Mouse (Mus musculus): ENCODE data around the gene Riox2. TPM values are rescaled to one million over a fixed set of nuclear protein-coding genes. Genes with fewer than 3 reads are reported as not detected.
"Not testable (repeated sequence)": the region's sequence is repeated elsewhere in the genome, so short reads cannot be mapped to it uniquely, and the experiment has no call there.

Gene Riox2
- polyA plus RNA-seq (2015; fragmentation: Nextera tagmentation; extraction: Ambion mirVana), result 13.9 TPM in 2 replicates

DNA sequence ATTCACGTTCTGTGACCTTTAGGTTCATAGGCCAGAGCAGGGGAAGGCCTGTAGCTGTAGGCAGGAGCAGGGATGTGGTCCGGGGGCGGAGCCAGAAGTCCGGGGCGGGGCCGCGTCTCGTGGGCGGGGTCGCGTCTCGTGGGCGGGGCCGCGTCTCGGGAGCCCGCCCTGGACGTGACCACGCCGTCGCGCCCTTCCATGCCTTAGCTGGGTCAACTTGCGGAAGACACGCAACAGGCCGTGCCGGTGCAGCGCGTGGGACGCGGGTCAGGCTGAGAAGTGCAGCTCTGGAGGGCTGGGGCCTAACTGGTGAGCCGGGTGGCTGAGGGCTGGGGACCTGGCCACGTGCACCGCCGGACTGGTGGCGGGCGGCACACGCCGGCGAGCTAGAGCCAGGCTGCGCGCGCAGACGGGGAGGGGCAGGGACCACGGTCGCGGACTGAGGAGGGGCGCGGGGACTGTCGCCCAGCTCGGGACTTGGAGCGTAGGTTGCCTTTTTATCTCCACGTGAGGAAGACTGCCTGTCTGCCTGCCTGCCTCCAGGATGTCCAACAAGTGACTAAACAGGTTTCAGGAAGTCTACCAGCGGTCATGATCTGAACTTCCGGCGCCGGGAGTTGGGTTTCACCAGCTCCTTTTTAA, at the start of gene Riox2:
Riox2 (plus strand) TSS at position 139 of the 642 bp plus-strand sequence.
- peak within 1 kb of the TSS; percentile 86 for H3K4me2 ChIP-seq
- H3K27me3 ChIP-seq, result no peaks in the 10 kb centered on the region
- H3K9ac ChIP-seq, result peak within 1 kb of the TSS; percentile 57
- peak; percentile 91 for ATAC-seq (ENCODE audit: insufficient read depth)
- H3K9me3 ChIP-seq (replicated peaks), result no peaks in the 10 kb centered on the region
- peak within 1 kb of the TSS; percentile 74 for H3K27ac ChIP-seq (replicated peaks)
- H3K4me3 ChIP-seq (replicated peaks), result peak within 1 kb of the TSS; percentile 75
- peaks cover 9% of the 10 kb centered on the region for H3K4me1 ChIP-seq (replicated peaks)
- H3K36me3 ChIP-seq (replicated peaks), result peaks cover 4% of the 10 kb centered on the region; the same call in 1 of the 2 replicates
- 1% methylated on average over 56 of the region's 56 CpGs for WGBS (ENCODE audit: insufficient replicate concordance)

DNA sequence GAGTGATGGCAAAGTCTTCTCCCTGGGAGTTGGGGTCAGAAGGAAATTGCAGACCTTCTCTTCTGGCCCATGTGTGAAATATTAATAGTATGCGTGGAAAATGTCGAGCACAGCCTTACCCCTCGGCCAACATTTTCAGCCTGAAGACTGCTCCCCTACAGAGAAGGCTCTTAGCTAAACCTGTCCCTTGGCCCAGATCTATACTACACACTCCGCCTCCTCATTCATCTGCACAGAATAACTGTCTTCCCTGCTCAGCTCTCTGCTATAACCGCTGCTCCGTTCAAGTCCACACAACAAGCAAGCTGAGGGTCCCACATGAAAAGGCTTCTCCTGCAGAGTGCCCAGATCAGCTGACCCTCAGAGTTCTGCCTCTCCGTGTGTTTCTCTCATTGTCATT, 43.6 kb upstream of the Riox2 start:
- no peak overlapping the region for H3K4me2 ChIP-seq

DNA sequence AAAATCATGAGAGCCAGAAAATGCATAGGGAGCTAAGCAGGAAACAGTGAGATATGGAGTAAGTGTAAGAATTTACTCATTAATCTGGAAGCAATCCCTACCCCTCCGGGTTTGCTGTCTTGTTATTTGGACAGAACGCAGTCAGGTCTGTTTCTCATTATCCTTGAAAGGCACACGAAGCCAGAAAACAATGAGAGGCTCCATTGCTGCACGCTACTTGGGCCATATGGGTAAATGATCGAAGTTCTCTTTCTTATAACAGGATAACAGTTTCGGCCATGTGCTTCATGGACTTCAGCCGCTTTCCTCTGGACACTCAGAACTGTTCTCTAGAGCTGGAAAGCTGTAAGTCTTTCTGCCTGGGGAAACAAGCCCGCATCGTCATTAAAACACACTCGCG, 38.4 kb upstream of the Riox2 start:
- no peak for ATAC-seq (ENCODE audit: insufficient read depth)
- WGBS (ENCODE audit: insufficient replicate concordance), result 70% methylated on average over 11 of the region's 11 CpGs
- Histone ChIP-seq H3K4me2 (no peak overlapping the region), H3K4me3 (replicated peaks) (no peak overlapping the region), H3K4me1 (replicated peaks) (no peaks in the 10 kb centered on the region), H3K9me3 (replicated peaks) (no peaks in the 10 kb centered on the region), H3K36me3 (replicated peaks) (no peaks in the 10 kb centered on the region), H3K27me3 (no peaks in the 10 kb centered on the region), H3K27ac (replicated peaks) (no peak overlapping the region), H3K9ac (no peak overlapping the region)

More for the DNA sequence above, 43.6 kb upstream of the Riox2 start:
- no peak for ATAC-seq (ENCODE audit: insufficient read depth)
- H3K4me3 ChIP-seq (replicated peaks), result no peak overlapping the region
- no peak overlapping the region for H3K27ac ChIP-seq (replicated peaks)
- H3K9ac ChIP-seq, result no peak overlapping the region
- H3K27me3 ChIP-seq, result no peaks in the 10 kb centered on the region
- WGBS (ENCODE audit: insufficient replicate concordance), result 71% methylated on average over 7 of the region's 7 CpGs
- H3K9me3 ChIP-seq (replicated peaks), result no peaks in the 10 kb centered on the region
- no peaks in the 10 kb centered on the region for H3K36me3 ChIP-seq (replicated peaks)
- no peaks in the 10 kb centered on the region for H3K4me1 ChIP-seq (replicated peaks)

DNA sequence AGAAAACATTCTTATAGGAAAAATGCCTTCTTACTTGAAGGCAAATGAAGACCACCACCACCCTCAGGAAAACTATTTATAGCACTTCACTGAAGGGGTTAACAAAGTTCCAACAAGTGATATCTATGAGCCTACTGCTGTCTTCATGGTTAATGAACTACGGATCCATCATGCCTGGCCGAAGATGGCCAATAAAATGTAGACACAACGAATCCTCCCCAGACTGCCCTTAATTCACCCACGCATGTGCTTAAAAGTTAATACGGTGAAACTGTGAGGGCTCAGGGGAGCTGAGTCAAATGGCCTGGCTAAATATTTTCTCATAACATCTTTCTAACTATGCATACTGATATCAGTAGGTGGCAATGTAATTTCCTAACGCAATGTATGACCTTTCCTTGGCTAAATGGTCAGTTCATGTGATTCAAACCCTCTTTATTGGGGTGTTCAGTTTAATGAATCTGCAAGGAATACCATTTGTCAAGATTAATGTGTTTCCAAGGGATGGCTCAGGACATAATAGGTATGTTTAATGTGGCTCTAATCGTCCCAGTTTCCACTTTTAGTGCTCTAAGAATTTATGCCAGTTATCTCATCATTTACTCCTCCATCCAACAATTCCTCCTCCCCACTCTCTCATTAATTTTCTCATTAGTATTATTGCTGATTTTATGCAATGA, 26.6 kb upstream of the Riox2 start:
- 69% methylated on average over 7 of the region's 7 CpGs for WGBS (ENCODE audit: insufficient replicate concordance)

DNA sequence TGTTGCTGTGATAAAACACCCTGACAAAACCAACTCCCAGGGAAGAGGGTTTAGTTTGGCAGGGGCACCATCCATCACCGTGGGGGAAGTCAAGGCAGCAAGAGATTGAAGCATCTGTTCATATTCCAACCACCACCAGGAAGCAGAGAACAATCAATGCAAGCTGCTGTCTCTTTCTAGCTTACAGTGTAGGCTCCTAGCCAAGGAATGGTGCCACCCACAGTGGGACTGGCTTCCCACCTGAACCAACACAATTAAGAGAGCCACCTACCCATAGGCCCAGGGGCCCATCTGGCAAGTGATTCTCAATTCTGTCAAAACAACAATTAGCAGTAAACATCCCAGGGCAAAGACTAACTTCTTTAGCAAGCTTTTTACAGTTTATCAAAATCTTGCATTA, 23.4 kb upstream of the Riox2 start:
- no peak overlapping the region for H3K27ac ChIP-seq (replicated peaks)
- no peaks in the 10 kb centered on the region for H3K36me3 ChIP-seq (replicated peaks)
- H3K9ac ChIP-seq, result no peak overlapping the region
- H3K27me3 ChIP-seq, result no peaks in the 10 kb centered on the region
- WGBS (ENCODE audit: insufficient replicate concordance), result 53% methylated on average over 1 of the region's 1 CpGs
- H3K4me3 ChIP-seq (replicated peaks), result no peak overlapping the region
- ATAC-seq (ENCODE audit: insufficient read depth), result no peak
- H3K4me2 ChIP-seq, result no peak overlapping the region
- no peaks in the 10 kb centered on the region for H3K4me1 ChIP-seq (replicated peaks)
- H3K9me3 ChIP-seq (replicated peaks), result no peaks in the 10 kb centered on the region

More for the DNA sequence above, 26.6 kb upstream of the Riox2 start:
- no peak for ATAC-seq (ENCODE audit: insufficient read depth)
- Histone ChIP-seq H3K27me3 (no peaks in the 10 kb centered on the region), H3K4me3 (replicated peaks) (no peak overlapping the region), H3K9ac (no peak overlapping the region), H3K27ac (replicated peaks) (no peak overlapping the region), H3K36me3 (replicated peaks) (no peaks in the 10 kb centered on the region), H3K4me1 (replicated peaks) (no peaks in the 10 kb centered on the region), H3K9me3 (replicated peaks) (no peaks in the 10 kb centered on the region), H3K4me2 (no peak overlapping the region)

DNA sequence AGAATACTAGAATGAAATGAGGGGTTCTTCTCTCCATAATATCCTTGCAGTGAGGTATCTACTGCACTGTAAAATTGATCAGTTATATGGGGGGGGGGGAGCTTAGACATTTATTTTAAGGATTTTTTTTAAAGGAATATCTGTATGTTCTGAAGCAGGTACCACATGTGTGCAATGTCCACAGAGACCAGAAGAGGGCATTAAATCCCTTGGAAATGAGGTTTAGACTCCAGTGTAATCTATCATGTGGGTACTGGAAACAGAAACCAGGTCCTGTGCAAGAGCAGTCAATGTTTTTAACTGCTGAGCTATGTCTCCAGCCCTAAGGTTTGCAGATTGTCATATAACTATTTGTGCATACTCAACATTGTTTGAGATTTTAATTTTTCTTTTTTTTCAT, 22.5 kb upstream of the Riox2 start:
- ATAC-seq (ENCODE audit: insufficient read depth), result no peak
- no peaks in the 10 kb centered on the region for H3K36me3 ChIP-seq (replicated peaks)
- no peak overlapping the region for H3K27ac ChIP-seq (replicated peaks)
- H3K9ac ChIP-seq, result no peak overlapping the region
- no peak overlapping the region for H3K4me3 ChIP-seq (replicated peaks)
- no peak overlapping the region for H3K4me2 ChIP-seq
- no peaks in the 10 kb centered on the region for H3K27me3 ChIP-seq
- H3K4me1 ChIP-seq (replicated peaks), result no peaks in the 10 kb centered on the region
- no peaks in the 10 kb centered on the region for H3K9me3 ChIP-seq (replicated peaks)

DNA sequence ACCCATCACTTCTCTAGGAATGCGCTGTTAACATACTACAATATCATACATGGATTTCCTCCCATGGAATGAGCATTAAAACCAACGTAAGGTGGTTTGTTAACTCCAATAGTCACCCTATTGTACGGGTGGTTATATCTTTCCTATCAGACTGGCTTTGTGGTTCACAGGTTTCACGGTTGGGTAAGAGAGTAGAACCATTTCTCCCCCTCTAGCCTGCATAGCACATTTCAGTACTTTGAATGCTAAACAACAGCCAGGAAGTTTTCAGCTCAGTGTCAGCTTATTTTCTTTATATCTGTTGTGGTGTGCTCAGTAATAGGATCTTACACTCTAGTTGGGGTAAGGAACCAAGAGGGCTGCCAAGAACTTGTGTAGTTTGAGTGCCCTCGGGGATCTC, 19.8 kb upstream of the Riox2 start:
- Histone ChIP-seq H3K27me3 (no peaks in the 10 kb centered on the region), H3K4me3 (replicated peaks) (no peak overlapping the region), H3K4me2 (no peak overlapping the region), H3K36me3 (replicated peaks) (no peaks in the 10 kb centered on the region), H3K9me3 (replicated peaks) (no peaks in the 10 kb centered on the region), H3K4me1 (replicated peaks) (no peaks in the 10 kb centered on the region), H3K27ac (replicated peaks) (no peak overlapping the region), H3K9ac (no peak overlapping the region)
- 48% methylated on average over 5 of the region's 5 CpGs for WGBS (ENCODE audit: insufficient replicate concordance)
- ATAC-seq (ENCODE audit: insufficient read depth), result no peak

DNA sequence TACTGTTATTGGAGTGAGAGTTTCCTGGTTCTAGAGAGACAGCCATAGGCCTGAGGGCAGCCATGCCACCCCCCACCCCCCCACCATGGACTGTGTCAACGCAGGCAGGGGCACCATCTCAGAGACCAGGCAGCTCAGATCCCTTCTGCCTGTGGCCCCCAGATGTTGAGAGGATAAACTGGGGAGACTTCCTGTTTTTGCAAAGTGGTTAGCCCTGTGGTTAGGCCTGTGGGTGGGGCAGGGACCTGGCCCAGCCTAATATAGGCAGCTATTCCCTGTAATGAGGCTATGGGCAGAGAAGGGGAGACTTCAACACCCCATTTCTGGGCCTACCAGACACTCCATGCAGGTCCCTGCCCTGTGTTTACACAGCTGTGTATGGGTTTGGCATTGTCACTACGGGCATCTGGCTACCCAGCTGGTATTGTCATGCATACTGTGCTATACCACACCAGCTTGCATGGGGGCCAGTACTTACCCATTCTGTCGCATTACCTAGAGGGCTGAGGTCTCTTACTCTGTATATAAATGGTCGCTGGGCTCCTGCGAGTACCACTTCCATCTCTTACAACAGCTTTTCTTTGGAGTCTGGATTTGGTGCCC, 12.2 kb upstream of the Riox2 start:
- WGBS (ENCODE audit: insufficient replicate concordance), result 33% methylated on average over 4 of the region's 5 CpGs
- not testable (repeated sequence) for H3K4me2 ChIP-seq; H3K27ac ChIP-seq (replicated peaks); H3K9ac ChIP-seq; H3K9me3 ChIP-seq (replicated peaks); H3K4me1 ChIP-seq (replicated peaks); H3K4me3 ChIP-seq (replicated peaks); H3K27me3 ChIP-seq; H3K36me3 ChIP-seq (replicated peaks)
- peak; percentile 44 for ATAC-seq (ENCODE audit: insufficient read depth)

DNA sequence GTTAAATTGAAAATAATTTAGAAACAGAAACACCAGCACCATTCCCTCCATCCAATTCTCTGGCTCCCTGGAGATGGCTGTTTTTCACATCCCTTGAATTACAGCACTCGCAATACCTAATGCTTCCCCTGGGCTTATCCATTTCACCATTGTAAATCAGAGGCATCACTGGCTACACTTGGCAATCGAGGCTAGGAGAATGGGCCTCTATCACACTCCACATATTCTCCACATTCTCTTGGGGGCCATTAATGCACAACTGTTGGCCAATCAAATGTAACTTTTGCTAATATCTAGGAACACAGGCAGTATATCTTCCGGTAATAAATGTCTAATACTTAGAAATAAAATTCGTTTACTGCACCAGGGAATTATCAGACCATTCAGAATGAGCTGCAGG, 8.0 kb upstream of the Riox2 start:
- H3K36me3 ChIP-seq (replicated peaks), result no peaks in the 10 kb centered on the region
- H3K4me1 ChIP-seq (replicated peaks), result no peaks in the 10 kb centered on the region
- H3K9me3 ChIP-seq (replicated peaks), result no peaks in the 10 kb centered on the region
- H3K9ac ChIP-seq, result no peak overlapping the region
- ATAC-seq (ENCODE audit: insufficient read depth), result no peak
- no peaks in the 10 kb centered on the region for H3K27me3 ChIP-seq
- WGBS (ENCODE audit: insufficient replicate concordance), result 63% methylated on average over 4 of the region's 4 CpGs
- no peak overlapping the region for H3K4me2 ChIP-seq
- no peak overlapping the region for H3K4me3 ChIP-seq (replicated peaks)
- no peak overlapping the region for H3K27ac ChIP-seq (replicated peaks)

DNA sequence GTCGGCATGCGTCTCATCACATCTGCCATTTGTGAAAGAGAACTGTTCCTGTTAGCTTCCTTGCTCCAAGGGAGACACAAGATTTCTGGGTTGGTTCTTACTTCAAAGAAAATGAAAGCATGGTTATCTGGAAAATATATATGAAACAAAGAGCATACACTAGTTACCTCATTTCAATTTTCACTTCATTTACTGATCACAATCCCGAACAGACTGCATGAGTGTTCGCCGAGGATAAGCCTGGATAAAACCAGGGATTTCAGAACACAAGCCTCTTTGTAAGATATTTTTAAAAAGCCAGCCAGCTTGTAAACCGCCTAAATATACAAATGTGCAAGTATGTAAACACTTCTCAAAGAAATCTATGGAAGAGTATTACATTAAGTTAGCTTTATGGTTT, 7.6 kb upstream of the Riox2 start:
- ATAC-seq (ENCODE audit: insufficient read depth), result no peak
- 75% methylated on average over 6 of the region's 6 CpGs for WGBS (ENCODE audit: insufficient replicate concordance)
- no peaks in the 10 kb centered on the region for H3K9me3 ChIP-seq (replicated peaks)

DNA sequence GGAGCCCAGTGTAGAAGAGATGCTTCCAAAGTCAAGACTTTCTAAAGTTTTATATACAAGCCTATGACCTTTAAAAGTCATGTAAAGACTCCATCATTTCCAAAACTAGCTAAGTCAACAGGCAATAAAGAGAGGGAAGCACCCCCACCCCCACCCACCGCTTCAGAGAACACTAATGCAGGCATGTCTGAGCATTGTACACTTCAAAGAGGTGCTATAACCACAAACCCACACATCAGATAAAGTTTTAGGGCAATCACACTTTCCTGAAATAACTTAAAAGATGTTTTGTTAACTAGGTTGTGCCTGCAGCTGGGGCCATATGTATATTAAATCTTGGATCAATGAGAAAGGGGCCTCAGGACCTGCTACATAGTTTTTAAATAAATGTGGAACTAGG, 1.7 kb upstream of the Riox2 start:
- Histone ChIP-seq H3K36me3 (replicated peaks) (no peaks in the 10 kb centered on the region), H3K27ac (replicated peaks) (no peak overlapping the region), H3K9me3 (replicated peaks) (no peaks in the 10 kb centered on the region), H3K4me1 (replicated peaks) (peaks cover 9% of the 10 kb centered on the region), H3K27me3 (no peaks in the 10 kb centered on the region), H3K9ac (no peak overlapping the region), H3K4me3 (replicated peaks) (no peak overlapping the region), H3K4me2 (no peak overlapping the region)
- ATAC-seq (ENCODE audit: insufficient read depth), result no peak
- 42% methylated on average over 1 of the region's 1 CpGs for WGBS (ENCODE audit: insufficient replicate concordance)

More for the DNA sequence above, 7.6 kb upstream of the Riox2 start:
- Histone ChIP-seq H3K36me3 (replicated peaks) (no peaks in the 10 kb centered on the region), H3K27ac (replicated peaks) (no peak overlapping the region), H3K9ac (no peak overlapping the region), H3K4me2 (no peak overlapping the region), H3K4me3 (replicated peaks) (no peak overlapping the region), H3K4me1 (replicated peaks) (no peaks in the 10 kb centered on the region), H3K27me3 (no peaks in the 10 kb centered on the region)
